Mouse (Mus musculus) embryo, embryonic 10 days (tissue): ENCODE measurements around the gene Cwh43.
"Not testable (repeated sequence)": the region's sequence is repeated elsewhere in the genome, so short reads cannot be mapped to it uniquely, and the experiment has no call there.

Source experiments
- DNase-seq: peaks from one replicate; pipeline ENCODE4 v3.0.0-alpha.2; 2015; ENCODE audit warnings: low spot score

Gene Cwh43

GRCm38 (mm10) chr5:73480700-73481099 is 74.8 kb downstream of the Cwh43 start, which contains the start of gene Dcun1d4:
Dcun1d4 (plus strand) TSS chr5:73481000.
- no peak for DNase-seq

GRCm38 (mm10) chr5:73481401-73481800 is 75.5 kb downstream of the Cwh43 start:
- DNase-seq = no peak

GRCm38 (mm10) chr5:73482381-73482780 is 76.5 kb downstream of the Cwh43 start:
- DNase-seq = not testable (repeated sequence)

- DNase-seq = peak; percentile 11
Observed at GRCm38 (mm10) chr5:73484016-73484615, 78.2 kb downstream of the Cwh43 start.

- DNase-seq = peak; percentile 23
Observed at GRCm38 (mm10) chr5:73486451-73486850, 80.6 kb downstream of the Cwh43 start.

- DNase-seq = peak; percentile 34
Observed at GRCm38 (mm10) chr5:73489915-73490314, 84.0 kb downstream of the Cwh43 start.

GRCm38 (mm10) chr5:73490596-73491073 is 84.8 kb downstream of the Cwh43 start:
- peak; percentile 99 for DNase-seq

GRCm38 (mm10) chr5:73491074-73491836 is 85.4 kb downstream of the Cwh43 start:
- peak; percentile 46 for DNase-seq

GRCm38 (mm10) chr5:73491837-73492720 is 86.2 kb downstream of the Cwh43 start:
- peak; percentile 97 for DNase-seq

- DNase-seq = no peak
Observed at GRCm38 (mm10) chr5:73497401-73497800, 91.5 kb downstream of the Cwh43 start.

- DNase-seq = no peak
Observed at GRCm38 (mm10) chr5:73498559-73498958, 92.7 kb downstream of the Cwh43 start.

- no peak for DNase-seq
Observed at GRCm38 (mm10) chr5:73500867-73501440, 95.1 kb downstream of the Cwh43 start.

- DNase-seq = no peak
Observed at GRCm38 (mm10) chr5:73502422-73502821, 96.5 kb downstream of the Cwh43 start.
